Mouse (Mus musculus) B cell, adult (primary cell): ENCODE results near the gene Sh3bp2. TPM values are rescaled to one million over a fixed set of nuclear protein-coding genes. Genes with fewer than 3 reads are reported as not detected.

Source experiments
- total RNA-seq: library from RNA; stranded (reverse); gene quantifications from 4 replicates; pipeline ENCODE4 v1.2.4, GENCODE M21; 2023; ENCODE audit not compliant: inconsistent age

Sh3bp2 gene
- total RNA-seq, result 87.9 to 127 TPM (median 98.8 TPM) in 4 replicates

GRCm38 (mm10) chr5:34525663-34526476, at the start of gene Sh3bp2:
Gene Sh3bp2 (plus strand): TSS chr5:34525838.

GRCm38 (mm10) chr5:34513466-34514217, 12.0 kb upstream of the Sh3bp2 start, which contains the start of gene Tnip2:
Gene Tnip2 (minus strand): TSS chr5:34513991.

GRCm38 (mm10) chr5:34573268-34574221, 47.9 kb downstream of the Sh3bp2 start, which contains the start of gene Add1:
Gene Add1 (plus strand): TSS chr5:34573664.

Other genes with a start within 250 kb of the Sh3bp2 start
- gene Zfyve28, start 237.4 kb upstream of the Sh3bp2 start, total RNA-seq, result 1.8 to 2.0 TPM (median 2.0 TPM) in 4 replicates
- gene Cfap99, start 237.2 kb upstream of the Sh3bp2 start, total RNA-seq, result not detected in 4 replicates
- 206 to 227 TPM (median 215 TPM) in 4 replicates for gene Rnf4, start 189.5 kb upstream of the Sh3bp2 start, total RNA-seq
- gene Fam193a, start 155.9 kb upstream of the Sh3bp2 start, total RNA-seq, result 70.9 to 78.8 TPM (median 75.9 TPM) in 4 replicates
- gene Tnip2, start 11.8 kb upstream of the Sh3bp2 start, total RNA-seq, result 25.7 to 34.9 TPM (median 31.9 TPM) in 4 replicates
- gene Add1, start 47.8 kb downstream of the Sh3bp2 start, total RNA-seq, result 248 to 285 TPM (median 257 TPM) in 4 replicates
- 39.8 to 57.2 TPM (median 48.3 TPM) in 4 replicates for gene Mfsd10, start 111.4 kb downstream of the Sh3bp2 start, total RNA-seq
- 31.4 to 35.3 TPM (median 33.0 TPM) in 4 replicates for gene Nop14, start 134.3 kb downstream of the Sh3bp2 start, total RNA-seq
- gene Grk4, start 134.5 kb downstream of the Sh3bp2 start, total RNA-seq, result 3.2 to 4.9 TPM (median 4.8 TPM) in 4 replicates
- 48.3 to 53.6 TPM (median 51.2 TPM) in 4 replicates for gene Htt, start 235.9 kb downstream of the Sh3bp2 start, total RNA-seq